Mouse (Mus musculus) layer of hippocampus, postnatal 25 days (tissue): ENCODE measurements around the gene Padi2. TPM values are rescaled to one million over a fixed set of nuclear protein-coding genes. Genes with fewer than 3 reads are reported as not detected.

Experiments
- DNase-seq, 2 experiments: peaks; one replicate each; pipeline ENCODE4 v3.0.0; 2022; ENCODE audit warnings: mixed read lengths in 2 of 2, low spot score in 1 of 2; ENCODE audit errors: extremely low spot score in 1 of 2
- total RNA-seq, 2 experiments: library from RNA; stranded (reverse); gene quantifications; 2 replicates each; pipeline ENCODE4 v1.2.3; 2021

Gene Padi2
- total RNA-seq, 2 experiments from 2014 or later, result 21.2 to 22.2 TPM

DNA sequence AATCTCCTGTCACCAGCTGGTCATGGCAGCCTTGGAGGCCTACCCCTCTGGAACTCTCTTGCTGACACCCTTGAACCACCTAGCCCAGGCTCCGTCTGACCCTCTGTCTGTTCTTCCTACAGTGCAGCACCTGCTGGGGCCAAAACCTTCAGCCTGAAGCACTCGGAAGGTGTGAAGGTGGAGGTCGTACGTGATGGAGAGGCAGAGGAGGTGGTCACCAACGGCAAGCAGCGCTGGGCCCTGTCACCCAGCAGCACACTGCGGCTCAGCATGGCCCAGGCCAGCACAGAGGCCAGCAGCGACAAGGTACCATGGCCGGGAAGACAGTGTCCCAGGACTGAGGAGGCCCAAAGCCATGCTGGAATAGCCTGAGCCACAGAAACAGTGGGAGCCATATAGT, 11.3 kb downstream of the Padi2 start:
- no peak for DNase-seq

DNA sequence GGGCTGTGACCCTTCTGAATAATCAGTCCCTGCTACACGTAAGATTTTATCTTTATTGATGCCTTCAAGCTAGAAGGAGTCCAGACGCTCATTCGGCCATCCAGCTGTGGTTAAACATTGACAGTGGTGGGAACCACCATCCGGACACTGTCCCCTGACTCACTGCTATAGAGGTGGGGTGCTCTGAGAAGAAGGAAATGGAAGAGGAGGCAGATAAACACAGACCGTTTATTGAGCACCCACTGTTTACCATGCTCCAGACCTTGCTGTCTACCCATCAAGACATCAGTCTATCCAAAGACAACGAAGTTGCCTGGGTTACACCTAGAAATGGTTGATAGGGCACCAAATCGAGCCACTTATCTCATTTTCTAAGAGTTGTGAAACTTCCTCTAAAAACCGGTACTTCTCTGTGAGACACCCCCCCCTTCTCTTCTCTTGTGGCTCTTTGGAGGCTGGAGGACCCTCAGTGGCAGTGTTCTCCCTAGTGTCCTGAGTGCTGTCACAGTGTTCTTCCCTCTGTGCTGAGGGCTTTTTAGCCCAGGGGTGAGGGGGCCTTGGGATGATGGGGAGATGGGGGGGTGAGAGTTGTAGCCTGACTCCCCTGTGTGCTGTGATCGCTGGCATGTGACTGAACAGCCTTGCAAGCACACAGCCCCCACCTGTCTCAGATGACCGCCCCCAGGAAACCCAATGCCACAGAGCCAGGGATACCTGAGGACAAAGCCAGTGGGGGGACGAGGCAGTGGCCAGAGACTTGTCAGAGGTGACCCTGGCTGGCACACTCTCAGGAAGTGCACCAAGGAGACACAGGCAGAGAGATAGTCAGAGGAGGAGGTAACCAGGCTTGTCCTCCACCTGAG, 14.1 kb downstream of the Padi2 start:
- DNase-seq, result no peak

GRCm38 (mm10) chr4:140922508-140922907, 16.4 kb downstream of the Padi2 start:
- no peak for DNase-seq

- no peak for DNase-seq
Measured at GRCm38 (mm10) chr4:140925648-140926047, 19.5 kb downstream of the Padi2 start.

DNA sequence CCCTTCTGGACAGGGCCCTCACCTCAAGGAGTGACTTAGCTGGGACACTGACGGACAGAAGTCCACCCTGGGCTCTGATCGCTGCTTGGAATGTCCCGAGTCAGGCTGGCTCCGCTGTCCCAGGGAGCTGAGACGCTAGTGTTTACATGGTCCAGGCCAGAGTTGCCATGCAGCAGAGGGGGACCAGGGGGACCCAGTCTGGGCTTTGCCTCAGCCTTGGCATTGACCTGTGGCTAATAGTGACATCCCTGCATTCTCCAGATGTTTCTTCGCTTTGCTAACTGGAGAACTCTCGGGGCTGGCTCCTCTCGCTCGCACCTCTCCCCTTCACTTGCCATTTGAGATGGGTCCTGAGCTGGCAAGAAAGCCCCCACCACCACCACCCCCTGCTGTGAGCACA, 22.2 kb downstream of the Padi2 start:
- DNase-seq, result no peak

DNA sequence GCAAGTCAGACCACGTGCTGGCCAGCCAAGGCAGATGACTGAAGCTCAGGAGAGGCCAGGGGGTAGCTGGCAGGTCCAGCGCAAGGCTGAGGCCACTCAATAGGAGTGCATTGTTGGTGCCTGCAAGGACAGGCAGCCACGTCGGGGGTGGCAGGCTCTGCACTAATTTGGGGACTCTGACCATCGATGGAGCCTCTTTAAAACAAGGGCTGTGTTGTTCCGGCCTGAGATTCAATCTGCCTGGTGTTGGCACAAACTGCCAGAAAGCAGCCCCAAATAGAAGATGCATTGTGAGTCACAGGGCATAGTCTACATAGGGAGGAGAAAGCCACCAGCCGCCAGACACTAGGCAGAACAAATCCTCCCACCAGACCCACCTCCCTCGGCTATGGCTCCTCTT, 23.6 kb downstream of the Padi2 start:
- no peak for DNase-seq

- no peak for DNase-seq
Measured at GRCm38 (mm10) chr4:140930900-140931470, 24.8 kb downstream of the Padi2 start.

- DNase-seq, result no peak
Measured at GRCm38 (mm10) chr4:140935643-140936042, 29.5 kb downstream of the Padi2 start.

DNA sequence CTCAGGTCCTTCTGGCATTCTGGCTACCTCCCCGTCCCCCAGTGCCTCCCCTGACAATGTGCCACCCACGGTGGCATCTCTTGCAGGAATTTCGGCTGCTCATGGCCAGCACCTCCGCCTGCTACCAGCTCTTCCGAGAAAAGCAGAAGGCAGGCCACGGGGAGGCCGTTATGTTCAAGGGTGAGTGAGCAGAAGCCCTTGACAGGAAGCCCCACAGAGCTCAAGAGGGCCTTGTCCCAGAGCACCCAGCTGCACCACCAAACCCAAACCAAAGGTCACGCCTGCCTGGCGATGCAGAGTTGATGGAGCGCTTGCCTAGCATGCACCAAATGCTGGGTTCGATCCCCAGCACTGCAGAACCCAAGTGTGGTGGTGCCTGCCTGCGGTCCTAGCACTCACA, 38.2 kb downstream of the Padi2 start:
- DNase-seq, result no peak

DNA sequence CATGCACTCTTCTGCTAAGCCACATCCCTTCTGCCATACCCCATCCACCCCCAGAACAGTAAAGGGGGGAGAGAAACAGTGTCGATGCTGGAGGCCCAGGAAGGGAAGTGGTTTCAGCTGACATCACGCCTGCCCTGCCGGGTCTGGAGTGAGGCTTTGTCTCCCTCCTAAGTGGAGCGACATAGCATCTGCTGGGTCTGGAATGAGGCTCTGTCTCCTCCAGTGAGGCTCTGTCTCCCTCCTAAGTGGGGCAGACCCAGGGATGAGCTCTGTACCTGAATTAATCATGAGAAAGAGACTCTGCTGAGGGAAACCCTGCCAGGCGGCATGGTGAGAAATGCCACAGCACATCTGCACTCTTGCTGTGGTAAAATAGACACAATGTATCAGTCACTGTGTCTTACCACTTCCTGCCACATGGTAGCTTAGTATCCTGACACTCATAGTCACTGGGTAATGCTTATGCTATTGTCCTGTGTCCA, 38.9 kb downstream of the Padi2 start:
- DNase-seq, result no peak

GRCm38 (mm10) chr4:140945571-140945970, 39.4 kb downstream of the Padi2 start:
- no peak for DNase-seq

DNA sequence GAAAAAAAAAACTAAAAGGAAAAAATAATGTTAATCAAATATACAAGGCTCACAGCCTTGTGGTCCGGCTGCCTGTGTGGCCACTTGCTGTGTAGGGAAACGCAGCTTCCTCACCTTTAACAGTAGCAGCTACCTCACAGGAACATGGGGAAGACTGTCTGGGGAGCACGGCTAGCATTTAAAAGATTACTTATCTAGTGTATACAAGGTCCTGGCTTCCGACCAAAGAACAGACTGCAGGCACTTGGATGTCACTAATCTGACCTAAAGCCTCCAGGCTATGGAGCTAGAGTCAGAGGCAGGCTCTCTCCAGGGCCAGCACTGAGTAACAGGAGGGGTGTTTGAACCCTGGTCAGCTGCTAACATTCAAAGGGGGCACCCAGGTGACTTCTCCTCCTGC, 39.9 kb downstream of the Padi2 start:
- no peak for DNase-seq

DNA sequence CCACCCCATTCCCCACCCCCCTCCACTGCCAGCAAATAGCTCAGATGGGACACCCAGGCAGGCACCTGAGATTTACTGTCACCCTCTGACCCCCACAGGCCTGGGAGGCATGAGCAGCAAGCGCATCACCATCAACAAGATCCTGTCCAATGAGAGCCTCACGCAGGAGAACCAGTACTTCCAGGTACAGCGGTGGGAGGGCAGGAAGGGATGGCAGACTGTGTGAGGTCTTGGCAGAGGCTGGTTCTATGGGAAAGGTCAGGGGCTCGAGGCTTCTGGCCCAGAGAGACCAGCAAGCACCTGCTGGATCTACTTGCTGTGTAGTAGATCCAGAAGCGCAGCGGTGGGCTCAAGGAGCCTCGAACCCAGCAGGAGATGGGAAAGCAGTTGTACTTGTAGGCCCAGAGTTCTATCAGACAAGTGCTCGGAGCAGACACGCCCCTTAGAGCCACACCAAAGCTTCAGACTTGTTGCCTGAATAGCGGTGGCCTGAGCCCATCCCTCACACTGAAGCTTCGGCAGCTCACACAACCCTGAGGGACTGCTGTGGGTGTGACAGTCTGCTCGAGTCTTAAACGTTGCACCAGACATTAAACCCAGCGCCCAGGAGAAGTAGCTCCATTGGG, 40.5 kb downstream of the Padi2 start:
- DNase-seq, result no peak

DNA sequence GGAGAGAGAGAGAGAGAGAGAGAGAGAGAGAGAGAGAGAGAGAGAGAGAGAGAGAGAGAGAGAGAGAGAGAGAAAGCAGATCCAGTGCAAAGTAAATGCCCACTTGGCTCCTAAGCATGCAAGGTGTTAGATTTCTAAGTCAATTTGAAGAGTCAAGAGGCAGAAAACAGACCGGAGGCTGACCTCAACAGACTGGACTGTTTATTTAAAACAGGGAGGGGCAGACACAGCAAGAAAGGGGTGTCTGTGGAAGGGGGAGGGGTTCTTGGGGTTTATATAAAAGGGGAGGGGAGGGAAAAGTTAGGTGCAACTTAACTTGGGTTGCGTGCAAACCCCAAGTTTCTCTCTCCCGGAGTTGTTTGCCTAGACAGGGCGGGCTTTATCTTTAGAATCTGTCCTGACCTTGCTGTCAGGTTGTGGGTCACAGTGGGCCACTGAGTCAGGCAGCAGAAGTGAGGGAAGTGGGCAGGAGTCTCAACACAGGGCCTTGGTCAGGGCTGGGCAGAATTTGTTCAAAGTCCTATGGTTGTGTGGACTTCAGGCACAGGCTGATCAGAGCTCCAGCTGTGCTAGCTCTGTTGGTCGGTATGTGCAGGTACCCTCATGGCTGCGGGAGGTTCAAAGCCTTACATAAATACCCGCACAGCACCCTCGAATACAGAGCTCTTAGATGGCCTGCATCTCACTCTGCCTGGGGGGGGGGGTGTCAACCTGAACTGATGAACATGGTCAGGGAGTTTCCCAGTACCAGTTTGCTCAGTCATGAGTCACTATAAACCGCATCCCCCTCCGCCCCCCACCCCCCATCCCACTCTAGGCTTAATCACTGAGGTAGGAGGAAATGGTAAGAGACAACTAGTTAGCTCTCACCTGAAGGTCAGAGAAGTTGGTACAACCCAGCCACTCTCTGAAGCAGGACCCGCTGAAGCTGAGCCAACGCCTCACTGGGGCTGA, 41.6 kb downstream of the Padi2 start:
- no peak for DNase-seq

- DNase-seq, result no peak
Measured at GRCm38 (mm10) chr4:140948481-140948880, 42.3 kb downstream of the Padi2 start.

DNA sequence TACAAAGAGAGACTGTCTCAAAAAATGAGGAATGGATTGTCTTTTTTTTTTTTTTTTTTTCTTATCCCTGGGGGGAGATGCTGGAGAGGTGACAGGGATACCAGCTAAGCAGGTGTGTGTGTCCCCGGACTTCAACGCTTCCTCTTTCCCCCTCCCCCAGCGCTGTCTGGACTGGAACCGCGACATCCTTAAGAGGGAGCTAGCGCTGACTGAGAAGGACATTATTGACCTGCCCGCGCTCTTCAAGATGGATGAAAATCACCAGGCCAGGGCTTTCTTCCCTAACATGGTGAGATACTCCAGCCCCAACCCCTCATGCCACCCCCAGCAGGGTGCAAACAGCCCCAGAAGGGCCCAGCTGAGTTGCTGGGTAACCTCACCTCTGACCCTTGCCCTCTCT, 42.9 kb downstream of the Padi2 start:
- no peak for DNase-seq

GRCm38 (mm10) chr4:140949616-140950015, 43.5 kb downstream of the Padi2 start:
- DNase-seq, result no peak

DNA sequence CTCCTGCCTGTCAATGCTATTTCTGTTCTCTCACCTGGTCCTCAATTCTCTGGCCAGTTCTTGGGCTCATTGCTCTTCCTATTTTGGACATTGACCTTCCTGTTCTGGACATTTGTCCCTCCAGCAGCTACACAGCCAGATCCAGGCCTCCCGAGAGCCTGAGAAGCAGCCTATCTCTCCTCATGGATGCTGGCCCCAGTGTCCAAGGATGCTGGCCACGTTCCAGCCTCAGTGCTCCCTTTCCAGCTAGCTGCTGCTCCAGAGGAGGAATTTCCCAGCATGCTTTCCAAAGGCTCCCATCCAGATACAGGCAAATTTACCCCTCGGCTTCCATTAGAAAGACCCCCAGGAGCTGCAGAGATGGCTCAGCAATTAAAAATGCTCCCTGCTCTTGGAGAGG, 44.4 kb downstream of the Padi2 start:
- DNase-seq, result no peak

DNA sequence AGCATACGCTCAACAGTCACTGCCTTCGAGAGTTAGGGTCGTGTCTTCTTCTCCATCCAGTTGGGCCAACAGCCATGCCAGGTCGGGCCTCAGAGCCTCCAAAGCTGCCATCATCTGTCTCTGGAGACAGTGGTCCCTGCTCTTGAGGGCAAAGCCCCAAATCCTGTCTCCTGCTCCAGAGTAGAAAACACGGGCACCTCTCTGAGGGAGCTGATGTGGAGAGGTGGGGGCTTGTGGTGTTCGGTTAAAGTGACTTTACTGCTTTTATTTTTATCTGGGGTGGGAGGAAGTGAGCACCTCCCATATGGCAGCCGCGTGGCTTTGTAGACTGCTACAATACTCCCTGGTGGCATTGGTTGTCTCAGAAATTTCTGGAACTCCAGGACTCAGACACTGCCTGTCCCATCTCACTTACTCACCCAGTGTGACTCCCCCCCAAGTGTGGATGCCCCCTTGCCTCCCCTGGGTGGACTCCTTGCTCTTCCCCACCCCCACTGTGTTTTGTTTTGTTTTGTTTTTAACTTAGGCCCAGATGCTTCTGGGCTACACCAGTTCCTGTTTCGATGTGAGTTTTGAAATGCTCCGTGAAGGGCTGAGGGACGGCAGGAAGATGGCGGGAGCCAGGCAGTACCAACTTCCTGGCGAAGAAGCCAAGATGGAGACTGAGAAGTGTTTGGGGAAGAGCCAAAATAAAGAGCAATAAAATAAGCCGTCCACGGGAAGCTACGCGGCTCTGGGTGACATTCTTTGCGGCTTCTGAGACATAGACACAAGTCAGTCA, 45.9 kb downstream of the Padi2 start:
- no peak for DNase-seq
